8 mouse cellular contexts compared by ENCODE assay signal in genomic region chr1:69688961-69689360, GRCm38 (mm10). TPM values are rescaled to one million over a fixed set of nuclear protein-coding genes. Genes with fewer than 3 reads are reported as not detected.
DNase-seq lines count a peak whose midpoint lies in the region; ATAC-seq and TF ChIP-seq lines count a peak whose summit lies in the region.

No protein-coding gene starts in this region.

- no peak for ATAC-seq in embryonic facial prominence, embryonic 13.5 days (ENCODE audit: insufficient number of reproducible peaks, insufficient read depth, low FRiP score, low TSS enrichment, low read depth)
- ATAC-seq in heart, embryonic 16.5 days (replicated peaks; ENCODE audit: extremely low read depth, insufficient read depth, low FRiP score): no peak
- peak; percentile 48; the same call in 1 of the 2 replicates for ATAC-seq in liver, embryonic 12.5 days

- no peak overlapping the region for H3ac ChIP-seq in myocyte (ENCODE audit: control insufficient read depth, insufficient read length)

- TF ChIP-seq POLR2A in myocyte (IDR thresholded peaks at IDR 0.05; ENCODE audit: insufficient read length, low read depth): no peak

- DNase-seq in adrenal gland, postnatal 25 days: peak; percentile 46
- DNase-seq in kidney, postnatal 10 days: peak; percentile 70
- DNase-seq in thymus, postnatal 14 days: peak; percentile 78

- no peak overlapping the region for H3K4me3 ChIP-seq in E14TG2a.4 (replicated peaks; ENCODE audit: low read length)
- H3K4me3 ChIP-seq in embryonic facial prominence, embryonic 13.5 days: no peak overlapping the region
- H3K4me3 ChIP-seq in heart, embryonic 16.5 days (ENCODE audit: low read length): peak overlapping the region; percentile 47
- H3K4me3 ChIP-seq in liver, embryonic 12.5 days: peak overlapping the region; percentile 31
- peak overlapping the region; percentile 40 for H3K4me3 ChIP-seq in myocyte

- 1% methylated on average over 5 of the region's 5 CpGs for WGBS in embryonic facial prominence, embryonic 13.5 days
- WGBS in heart, embryonic 16.5 days: 0% methylated on average over 5 of the region's 5 CpGs
- 0% methylated on average over 5 of the region's 5 CpGs for WGBS in liver, embryonic 12.5 days (ENCODE audit: insufficient replicate concordance)

- H3K36me3 ChIP-seq in E14TG2a.4 (ENCODE audit: insufficient read depth, low read length) (no peaks in the 10 kb centered on the region), myocyte (ENCODE audit: control insufficient read depth, insufficient read depth) (no peaks in the 10 kb centered on the region)
- no peaks in the 10 kb centered on the region for H3K36me3 ChIP-seq in embryonic facial prominence, embryonic 13.5 days
- no peaks in the 10 kb centered on the region for H3K36me3 ChIP-seq in heart, embryonic 16.5 days (ENCODE audit: control insufficient read depth, insufficient read depth)
- no peaks in the 10 kb centered on the region for H3K36me3 ChIP-seq in liver, embryonic 12.5 days

- H3K4me1 ChIP-seq in E14TG2a.4 (replicated peaks; ENCODE audit: low read depth, low read length): peaks cover 11% of the 10 kb centered on the region
- H3K4me1 ChIP-seq in embryonic facial prominence, embryonic 13.5 days: 0 out of 2 replicates have a peak, but pooled peaks cover 9% of the 10 kb centered on the region
- peaks cover 5% of the 10 kb centered on the region; the same call in 1 of the 2 replicates for H3K4me1 ChIP-seq in heart, embryonic 16.5 days (ENCODE audit: control insufficient read depth, insufficient read depth, low read length)
- peaks cover 39% of the 10 kb centered on the region for H3K4me1 ChIP-seq in liver, embryonic 12.5 days

- H3K9me3 ChIP-seq in E14TG2a.4 (ENCODE audit: low read length): no peaks in the 10 kb centered on the region
- H3K9me3 ChIP-seq in embryonic facial prominence, embryonic 13.5 days: no peaks in the 10 kb centered on the region
- H3K9me3 ChIP-seq in heart, embryonic 16.5 days (replicated peaks; ENCODE audit: control insufficient read depth, low read length): no peaks in the 10 kb centered on the region
- H3K9me3 ChIP-seq in liver, embryonic 12.5 days (replicated peaks): no peaks in the 10 kb centered on the region

- TF ChIP-seq CTCF in E14TG2a.4 (conservative IDR thresholded peaks at IDR 0.05; ENCODE audit: low read length): peak; percentile 64

- no peak overlapping the region for H3K9ac ChIP-seq in embryonic facial prominence, embryonic 13.5 days
- peak overlapping the region; percentile 34 for H3K9ac ChIP-seq in heart, embryonic 16.5 days (ENCODE audit: low read length)
- no peak overlapping the region for H3K9ac ChIP-seq in liver, embryonic 12.5 days

- H3K27ac ChIP-seq in embryonic facial prominence, embryonic 13.5 days: no peak overlapping the region
- H3K27ac ChIP-seq in heart, embryonic 16.5 days (ENCODE audit: low read length): no peak overlapping the region
- H3K27ac ChIP-seq in liver, embryonic 12.5 days: no peak overlapping the region

- no peaks in the 10 kb centered on the region for H3K79me2 ChIP-seq in myocyte (ENCODE audit: control insufficient read depth, insufficient read depth)

- H3K27me3 ChIP-seq in E14TG2a.4 (ENCODE audit: insufficient read depth, low read length) (peaks cover 2% of the 10 kb centered on the region; the same call in 1 of the 2 replicates), myocyte (ENCODE audit: control insufficient read depth, insufficient read depth, insufficient read length) (no peaks in the 10 kb centered on the region)
- H3K27me3 ChIP-seq in embryonic facial prominence, embryonic 13.5 days: no peaks in the 10 kb centered on the region
- no peaks in the 10 kb centered on the region for H3K27me3 ChIP-seq in heart, embryonic 16.5 days (ENCODE audit: control insufficient read depth, insufficient read depth, low read length)
- H3K27me3 ChIP-seq in liver, embryonic 12.5 days (replicated peaks): no peaks in the 10 kb centered on the region

- peak overlapping the region; percentile 43 for H3K4me2 ChIP-seq in embryonic facial prominence, embryonic 13.5 days
- peak overlapping the region; percentile 77 for H3K4me2 ChIP-seq in heart, embryonic 16.5 days (ENCODE audit: low read depth, low read length)
- peak overlapping the region; percentile 96 for H3K4me2 ChIP-seq in liver, embryonic 12.5 days
- H3K4me2 ChIP-seq in myocyte (ENCODE audit: low read depth): peak overlapping the region; percentile 97

TF ChIP-seq in myocyte, 11 proteins besides CTCF, POLR2A, EP300 and RAD21:
- TF ChIP-seq E2F4 (IDR thresholded peaks at IDR 0.05; ENCODE audit: insufficient read depth): no peak
- no peak for TF ChIP-seq TCF3 (IDR thresholded peaks at IDR 0.05; ENCODE audit: insufficient read length, low read depth)
- TF ChIP-seq POLR2AphosphoS2 (IDR thresholded peaks at IDR 0.05; ENCODE audit: insufficient read length, low read depth): no peak
- no peak for TF ChIP-seq MAX (IDR thresholded peaks at IDR 0.05; ENCODE audit: low read depth)
- no peak for TF ChIP-seq SRF (IDR thresholded peaks at IDR 0.05; ENCODE audit: control insufficient read depth, insufficient read length, low read depth)
- no peak for TF ChIP-seq REST (IDR thresholded peaks at IDR 0.05; ENCODE audit: insufficient read depth, insufficient read length)
- no peak for TF ChIP-seq USF1 (IDR thresholded peaks at IDR 0.05; ENCODE audit: low read depth)
- no peak for TF ChIP-seq CEBPB (IDR thresholded peaks at IDR 0.05; ENCODE audit: insufficient read depth, poor library complexity, severe bottlenecking)
- TF ChIP-seq TCF12 (IDR thresholded peaks at IDR 0.05; ENCODE audit: insufficient read depth, poor library complexity, severe bottlenecking): no peak
TF ChIP-seq in myocyte: peak in this region for 0.

RNA-seq across cellular contexts. Expression of gene Ikzf2, which starts 1.9 kb away (rescaled TPM):
- 11.0 and 15.7 TPM in 2 replicates for total RNA-seq in adrenal gland, postnatal 25 days (2021)
- 9.0 and 9.6 TPM in 2 replicates for polyA plus RNA-seq in embryonic facial prominence, embryonic 13.5 days (2015; fragmentation: Nextera tagmentation; extraction: Ambion mirVana)
- 3.1 and 4.6 TPM in 2 replicates for polyA plus RNA-seq in heart, embryonic 16.5 days (2015; fragmentation: Nextera tagmentation; extraction: Ambion mirVana)
- 1.6 and 1.9 TPM in 2 replicates for polyA plus RNA-seq in liver, embryonic 12.5 days (2016; fragmentation: Nextera tagmentation; extraction: Ambion mirVana)
- 0.44 TPM for polyA plus RNA-seq in myocyte (2012; fragmentation: generic; extraction: Trizol)

Comparison
In these comparisons a context has a peak if more than half of its experiments do, and no peak if none do; other contexts are left out.
1. H3K4me3 ChIP-seq: peak in heart, embryonic 16.5 days (single experiment), liver, embryonic 12.5 days (single experiment) and myocyte (single experiment); none in E14TG2a.4 (single experiment) and embryonic facial prominence, embryonic 13.5 days (single experiment).
2. H3K4me2 ChIP-seq: peak in every context shown above with its lines; median percentile 97 in myocyte; 96 in liver, embryonic 12.5 days; 77 in heart, embryonic 16.5 days; 43 in embryonic facial prominence, embryonic 13.5 days.
3. Peak in every context shown above with its lines, with median percentiles within 50 percentile points of each other: DNase-seq.